Mouse (Mus musculus): Measurements from ENCODE around the gene Gm42688.

DNA sequence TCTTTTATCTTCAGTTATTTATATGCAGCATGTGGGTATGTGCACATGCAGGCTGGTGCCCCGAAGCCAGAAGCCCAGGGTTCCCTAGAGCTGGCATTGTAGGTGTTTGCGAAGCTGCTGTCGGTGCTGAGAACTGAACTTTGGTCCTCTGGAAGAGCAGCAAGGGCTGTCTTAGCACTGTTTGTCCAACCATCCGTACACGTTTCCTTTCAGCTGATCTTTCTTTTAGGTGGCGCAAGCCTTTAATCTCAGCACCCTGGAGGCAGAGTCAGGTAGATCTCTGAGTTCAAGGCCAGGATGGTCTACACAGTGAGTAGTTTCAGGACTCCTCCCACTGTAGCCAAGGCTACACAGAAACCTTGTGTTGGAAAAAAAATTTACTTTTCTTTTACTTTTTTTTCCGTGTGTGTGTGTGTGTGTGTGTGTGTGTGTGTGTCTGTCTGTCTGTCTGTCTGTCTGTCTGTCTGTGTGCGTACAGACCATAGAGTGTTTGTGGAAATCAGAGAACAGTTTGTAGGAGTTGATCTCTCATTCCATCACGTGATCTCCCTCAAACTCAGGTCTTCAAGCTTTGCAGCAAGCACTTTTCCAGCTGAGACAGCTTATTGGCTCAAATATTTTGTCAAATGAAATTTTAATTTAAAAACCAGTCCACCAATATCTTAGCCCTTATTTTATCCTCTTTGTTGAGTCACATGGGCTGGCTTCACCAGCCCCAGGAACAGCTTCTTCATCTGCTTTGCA lies 30.9 kb downstream of the Gm42688 start:
- TF ChIP-seq POLR2A (IDR thresholded peaks at IDR 0.05; ENCODE audit: extremely low read depth, insufficient read depth, low read length) (no peak), CTCF (IDR thresholded peaks at IDR 0.05; ENCODE audit: low read depth, low read length) (no peak)

All from liver, adult 2 months (tissue).